Mouse (Mus musculus): Measurements from ENCODE around the gene Pde1b.

The Pde1b gene

GRCm38 (mm10) chr15:103502435-103503250 is at the start of gene Pde1b:
Gene Pde1b (plus strand): TSS chr15:103503034.
- in situ Hi-C loops (cut with MboI): no loop called here

GRCm38 (mm10) chr15:103453551-103454218 is 49.1 kb upstream of the Pde1b start, which contains the start of gene Nckap1l:
Gene Nckap1l (plus strand): TSS chr15:103453794.
- in situ Hi-C loops (cut with MboI): no loop called here

- in situ Hi-C loops (cut with MboI): no loop called here
Measured at GRCm38 (mm10) chr15:103454449-103454848, 48.4 kb upstream of the Pde1b start.

- in situ Hi-C loops (cut with MboI): no loop called here
Measured at GRCm38 (mm10) chr15:103462539-103463261, 40.1 kb upstream of the Pde1b start.

GRCm38 (mm10) chr15:103471488-103472194 is 31.2 kb upstream of the Pde1b start:
- in situ Hi-C loops (cut with MboI): no loop called here

GRCm38 (mm10) chr15:103472265-103472664 is 30.6 kb upstream of the Pde1b start:
- in situ Hi-C loops (cut with MboI): no loop called here

GRCm38 (mm10) chr15:103473182-103473581 is 29.7 kb upstream of the Pde1b start:
- in situ Hi-C loops (cut with MboI): no loop called here

- in situ Hi-C loops (cut with MboI): no loop called here
Measured at GRCm38 (mm10) chr15:103473769-103474168, 29.1 kb upstream of the Pde1b start.

GRCm38 (mm10) chr15:103479080-103479606 is 23.7 kb upstream of the Pde1b start:
- in situ Hi-C loops (cut with MboI): no loop called here

- in situ Hi-C loops (cut with MboI): no loop called here
Measured at GRCm38 (mm10) chr15:103480129-103480528, 22.7 kb upstream of the Pde1b start.

- in situ Hi-C loops (cut with MboI): no loop called here
Measured at GRCm38 (mm10) chr15:103482488-103482887, 20.3 kb upstream of the Pde1b start.

GRCm38 (mm10) chr15:103484490-103484889 is 18.3 kb upstream of the Pde1b start:
- in situ Hi-C loops (cut with MboI): no loop called here

GRCm38 (mm10) chr15:103485106-103485505 is 17.7 kb upstream of the Pde1b start:
- in situ Hi-C loops (cut with MboI): no loop called here

- in situ Hi-C loops (cut with MboI): no loop called here
Measured at GRCm38 (mm10) chr15:103486658-103487057, 16.2 kb upstream of the Pde1b start.

- in situ Hi-C loops (cut with MboI): no loop called here
Measured at GRCm38 (mm10) chr15:103488336-103488735, 14.5 kb upstream of the Pde1b start.

- in situ Hi-C loops (cut with MboI): no loop called here
Measured at GRCm38 (mm10) chr15:103496204-103497140, 6.4 kb upstream of the Pde1b start.

GRCm38 (mm10) chr15:103498157-103498556 is 4.7 kb upstream of the Pde1b start:
- in situ Hi-C loops (cut with MboI): no loop called here

GRCm38 (mm10) chr15:103500723-103501122 is 2.1 kb upstream of the Pde1b start:
- in situ Hi-C loops (cut with MboI): no loop called here

- in situ Hi-C loops (cut with MboI): no loop called here
Measured at GRCm38 (mm10) chr15:103501186-103501585, 1.6 kb upstream of the Pde1b start.

- in situ Hi-C loops (cut with MboI): no loop called here
Measured at GRCm38 (mm10) chr15:103503251-103503600, 392 bp downstream of the Pde1b start.

- in situ Hi-C loops (cut with MboI): no loop called here
Measured at GRCm38 (mm10) chr15:103503660-103504059, 826 bp downstream of the Pde1b start.
